Mouse (Mus musculus) hindbrain, embryonic 11.5 days (tissue): ENCODE data around the gene Krt88. TPM values are rescaled to one million over a fixed set of nuclear protein-coding genes. Genes with fewer than 3 reads are reported as not detected.

Experiments
- ATAC-seq: fragments of 200-750 bp; cut with Nextera tagmentation; 2 replicates; pipeline ENCODE4 v1.8.0; 2017; ENCODE audit warnings: mild to moderate bottlenecking, moderate TSS enrichment, moderate library complexity; ENCODE audit not compliant: low FRiP score
- DNase-seq: peaks from one replicate; pipeline ENCODE4 v3.0.0-alpha.2; 2015; ENCODE audit warnings: low spot score
- H3K27ac ChIP-seq: fragments of 300-500 bp; sonication (generic); 2 replicates; pipeline ENCODE4 v1.5.1; 2014; ENCODE audit warnings: mild to moderate bottlenecking, low read depth, low read length
- H3K27me3 ChIP-seq: fragments of 300-500 bp; sonication (generic); 2 replicates; pipeline ENCODE4 v1.6.1; 2014; ENCODE audit warnings: mild to moderate bottlenecking, low read length, moderate library complexity, mixed read lengths; ENCODE audit not compliant: control insufficient read depth, insufficient read depth
- H3K36me3 ChIP-seq: fragments of 300-500 bp; sonication (generic); 2 replicates; pipeline ENCODE4 v1.6.1; 2014; ENCODE audit warnings: mild to moderate bottlenecking, low read length, moderate library complexity, mixed read lengths; ENCODE audit not compliant: control insufficient read depth, insufficient read depth
- H3K4me1 ChIP-seq: fragments of 300-500 bp; sonication (generic); replicated peaks from 2 replicates; pipeline ENCODE4 v1.6.1; 2014; ENCODE audit warnings: low read length, mixed read lengths; ENCODE audit not compliant: control insufficient read depth, insufficient read depth
- H3K4me2 ChIP-seq: fragments of 300-500 bp; sonication (generic); replicated peaks from 2 replicates; pipeline ENCODE4 v1.6.1; 2014; ENCODE audit warnings: mild to moderate bottlenecking, low read depth, low read length
- H3K4me3 ChIP-seq: fragments of 300-500 bp; sonication (generic); 2 replicates; pipeline ENCODE4 v1.5.1; 2014; ENCODE audit warnings: low read depth, low read length
- H3K9ac ChIP-seq: fragments of 300-500 bp; sonication (generic); 2 replicates; pipeline ENCODE4 v1.6.1; 2014; ENCODE audit warnings: low read depth, low read length
- H3K9me3 ChIP-seq: fragments of 300-500 bp; sonication (generic); 2 replicates; pipeline ENCODE4 v1.6.1; 2016; ENCODE audit warnings: low read length; ENCODE audit not compliant: control insufficient read depth
- WGBS: fragments of 180-500 bp; shearing (Covaris S2); extraction: QIAGEN DNeasy Blood & Tissue Kit; methylation state at CpG from one replicate; pipeline ENCODE4 v1.1.7; 2014; 5-methylcytosine and 5-hydroxymethylcytosine counted together
- polyA plus RNA-seq: library from polyadenylated mRNA; unstranded; fragments of >200 nt; fragmentation: Nextera tagmentation; extraction: Ambion mirVana; gene quantifications from 2 replicates; pipeline ENCODE4 v1.2.1, GENCODE M21; 2014

The Krt88 gene
- polyA plus RNA-seq, 1 experiment from 2014 or later = not detected

DNA sequence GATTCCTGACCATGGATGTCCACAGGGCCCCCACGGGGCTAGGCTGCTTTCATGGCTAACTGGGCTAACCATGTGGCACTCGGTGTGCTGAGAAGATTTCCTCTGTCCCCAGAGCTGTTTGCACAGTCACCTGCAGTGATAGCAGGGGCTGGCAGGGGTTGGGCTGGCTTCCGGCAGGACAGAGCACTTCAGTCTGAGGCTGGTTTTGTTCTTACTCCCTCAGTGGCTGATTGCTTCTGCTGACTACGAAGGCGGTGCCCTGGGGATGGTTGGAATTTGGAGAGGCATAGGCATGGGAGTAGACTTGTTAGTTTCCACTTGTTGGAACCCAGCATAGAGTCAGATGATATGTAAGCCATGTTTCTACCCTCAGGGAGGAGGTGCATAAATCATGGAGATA, 22.6 kb upstream of the Krt88 start:
- no peaks in the 10 kb centered on the region for H3K36me3 ChIP-seq
- H3K9ac ChIP-seq = no peak overlapping the region
- H3K4me2 ChIP-seq = no peak overlapping the region
- H3K4me3 ChIP-seq = no peak overlapping the region
- 17% methylated on average over 5 of the region's 5 CpGs for WGBS
- no peak overlapping the region for H3K27ac ChIP-seq
- ATAC-seq (no peak), DNase-seq (no peak)
- no peaks in the 10 kb centered on the region for H3K27me3 ChIP-seq
- no peaks in the 10 kb centered on the region for H3K4me1 ChIP-seq
- no peaks in the 10 kb centered on the region for H3K9me3 ChIP-seq

DNA sequence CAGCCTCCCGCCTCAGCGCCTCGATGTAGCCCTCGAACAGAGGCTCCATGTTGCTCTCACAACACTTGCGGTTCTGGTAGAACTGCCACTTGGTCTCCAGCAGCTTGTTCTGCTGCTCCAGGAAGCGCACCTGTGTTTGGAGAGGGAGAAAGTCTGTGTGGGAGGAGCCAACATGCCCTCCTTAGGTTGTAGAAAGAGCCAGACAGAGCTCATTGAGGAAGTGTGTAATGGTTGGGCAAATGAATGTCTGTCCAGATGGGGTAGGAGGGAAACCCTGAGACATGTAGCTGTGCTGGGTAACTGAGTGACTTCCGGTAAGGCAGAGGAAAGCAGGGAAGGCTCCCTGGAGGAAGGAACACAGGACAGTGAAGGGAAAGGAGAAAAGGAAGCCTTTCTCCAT, 10.9 kb upstream of the Krt88 start:
- WGBS = 88% methylated on average over 7 of the region's 7 CpGs
- H3K27me3 ChIP-seq = peaks cover 19% of the 10 kb centered on the region

DNA sequence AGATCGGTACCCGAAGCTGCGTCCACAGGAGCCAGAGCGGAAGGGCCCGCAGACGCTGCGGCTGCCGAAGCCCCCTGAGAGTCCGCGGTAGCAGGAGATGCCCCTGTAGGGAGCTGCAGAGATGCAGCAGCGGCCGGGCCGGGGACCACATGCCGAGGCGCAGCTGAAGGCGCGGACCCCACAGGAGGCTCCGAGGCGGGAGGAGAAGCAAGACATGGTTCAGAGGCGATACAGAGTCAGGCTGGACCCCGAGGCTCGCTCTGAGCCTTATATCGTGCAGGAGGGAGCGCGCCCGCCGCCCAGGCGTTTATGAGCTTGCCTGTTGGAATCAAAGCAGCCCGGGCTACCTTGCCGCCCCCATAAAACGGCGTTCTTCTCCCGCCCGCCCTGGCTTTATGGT, 9.0 kb upstream of the Krt88 start, which contains the start of gene Krt87:
Krt87 (minus strand) TSS at position 250 of the 400 bp plus-strand sequence.
- Histone ChIP-seq H3K4me2 (peak within 1 kb of the TSS; percentile 58), H3K36me3 (no peaks in the 10 kb centered on the region), H3K9ac (peak within 1 kb of the TSS; percentile 44), H3K9me3 (no peaks in the 10 kb centered on the region), H3K4me3 (peak within 1 kb of the TSS; percentile 27), H3K27me3 (peaks cover 19% of the 10 kb centered on the region), H3K4me1 (0 out of 2 replicates have a peak, but pooled peaks cover 4% of the 10 kb centered on the region), H3K27ac (no peak within 1 kb of the TSS)
- ATAC-seq (no peak), DNase-seq (peak; percentile 41)
- 3% methylated on average over 34 of the region's 34 CpGs for WGBS

More for the DNA sequence above, 10.9 kb upstream of the Krt88 start:
- DNase-seq = no peak
- Histone ChIP-seq H3K4me2 (no peak overlapping the region), H3K4me3 (no peak overlapping the region), H3K9me3 (no peaks in the 10 kb centered on the region), H3K27ac (no peak overlapping the region), H3K4me1 (0 out of 2 replicates have a peak, but pooled peaks cover 4% of the 10 kb centered on the region), H3K9ac (no peak overlapping the region), H3K36me3 (no peaks in the 10 kb centered on the region)
- no peak for ATAC-seq

DNA sequence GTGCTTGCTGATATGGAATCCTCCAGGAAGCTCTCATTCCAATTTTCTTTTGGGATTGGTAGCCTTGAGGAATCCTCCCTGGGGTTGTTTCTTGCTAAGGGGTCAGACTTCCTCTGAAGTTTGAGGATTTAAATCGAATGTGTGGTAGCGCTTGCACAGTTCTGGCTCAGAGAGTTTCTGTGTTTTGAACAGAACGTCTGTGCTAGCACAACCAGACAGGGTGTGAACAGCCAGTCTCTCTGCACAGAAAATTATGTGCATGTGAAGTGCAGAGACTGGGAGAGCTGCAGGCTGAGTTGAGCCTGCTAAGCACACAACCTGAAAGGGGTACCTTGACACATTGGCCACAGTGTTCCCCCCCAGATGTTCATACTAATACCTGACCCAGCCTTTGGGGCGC, 6.7 kb upstream of the Krt88 start:
- no peak overlapping the region for H3K9ac ChIP-seq
- no peak overlapping the region for H3K4me2 ChIP-seq
- H3K36me3 ChIP-seq = no peaks in the 10 kb centered on the region
- H3K27me3 ChIP-seq = peaks cover 19% of the 10 kb centered on the region
- H3K4me3 ChIP-seq = no peak overlapping the region
- no peak for ATAC-seq
- 85% methylated on average over 4 of the region's 4 CpGs for WGBS
- H3K9me3 ChIP-seq = no peaks in the 10 kb centered on the region
- no peak overlapping the region for H3K27ac ChIP-seq
- DNase-seq = no peak
- H3K4me1 ChIP-seq = 0 out of 2 replicates have a peak, but pooled peaks cover 4% of the 10 kb centered on the region

DNA sequence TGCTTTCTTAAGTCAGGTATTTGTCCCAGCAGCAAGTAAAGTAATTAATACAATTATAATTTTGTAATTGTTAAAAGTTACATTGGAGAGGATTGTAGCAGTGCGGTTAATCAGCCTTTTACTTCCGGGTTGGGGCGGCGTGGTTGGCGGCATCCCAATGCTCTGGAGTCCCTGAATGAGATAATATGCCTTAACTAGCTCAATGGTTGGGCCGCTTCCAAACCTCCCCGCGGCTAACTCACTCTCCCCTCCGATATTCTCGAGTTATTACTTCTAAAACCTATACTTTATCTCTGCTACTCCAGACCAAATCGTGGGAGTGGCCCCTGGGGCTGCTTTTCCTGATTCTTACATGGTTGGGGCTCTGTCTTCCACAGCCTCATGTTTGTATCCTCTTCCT, 972 bp upstream of the Krt88 start:
- Histone ChIP-seq H3K4me3 (no peak overlapping the region), H3K9ac (no peak overlapping the region), H3K4me1 (no peaks in the 10 kb centered on the region), H3K27ac (no peak overlapping the region), H3K36me3 (no peaks in the 10 kb centered on the region), H3K27me3 (no peaks in the 10 kb centered on the region), H3K9me3 (no peaks in the 10 kb centered on the region), H3K4me2 (no peak overlapping the region)
- 81% methylated on average over 11 of the region's 11 CpGs for WGBS
- ATAC-seq = no peak
- DNase-seq = no peak

DNA sequence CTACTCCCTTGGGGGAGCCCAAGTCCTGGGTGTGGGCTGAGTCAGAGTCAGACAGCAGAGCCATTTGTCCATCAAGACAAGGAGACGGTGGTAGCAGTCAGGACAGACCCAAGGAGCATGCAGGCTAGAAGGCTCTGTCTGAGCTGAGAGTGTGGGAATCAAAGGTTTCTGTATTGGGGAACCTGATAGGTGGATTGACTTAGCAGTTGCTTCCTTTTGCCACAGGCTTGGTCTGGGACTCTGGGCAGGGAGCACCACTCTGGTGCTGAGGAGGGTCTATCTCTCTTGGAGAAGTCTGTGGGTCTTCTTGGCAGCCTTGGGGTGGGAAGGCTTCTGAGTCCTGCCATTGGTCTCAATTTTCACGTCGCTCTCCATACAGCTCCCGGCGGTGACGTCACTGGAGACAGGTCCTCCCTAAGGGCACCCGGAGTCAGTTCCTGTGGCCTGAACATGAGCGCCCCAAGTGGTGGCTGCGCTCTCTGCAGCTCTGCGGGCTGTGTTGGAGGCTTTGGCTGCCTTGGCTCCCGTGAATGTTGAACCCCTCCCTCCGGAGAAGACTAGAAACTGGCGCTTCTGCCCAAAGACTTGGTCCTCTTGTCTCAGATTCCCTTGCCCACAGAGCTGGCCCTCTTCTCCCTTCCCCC, 5.7 kb downstream of the Krt88 start:
- 0 out of 2 replicates have a peak, but pooled peaks cover under 1% of the 10 kb centered on the region for H3K4me1 ChIP-seq
- no peak overlapping the region for H3K9ac ChIP-seq
- no peaks in the 10 kb centered on the region; the same call in 1 of the 2 replicates for H3K9me3 ChIP-seq
- no peak overlapping the region for H3K27ac ChIP-seq
- no peak overlapping the region for H3K4me3 ChIP-seq
- no peaks in the 10 kb centered on the region for H3K36me3 ChIP-seq
- ATAC-seq (0 out of 2 replicates have a peak, but pooled peaks have one; percentile 47), DNase-seq (peak; percentile 89)
- no peaks in the 10 kb centered on the region for H3K27me3 ChIP-seq
- 0 out of 2 replicates have a peak overlapping the region, but pooled peaks have one; percentile 13 for H3K4me2 ChIP-seq
- 8% methylated on average over 13 of the region's 13 CpGs for WGBS

DNA sequence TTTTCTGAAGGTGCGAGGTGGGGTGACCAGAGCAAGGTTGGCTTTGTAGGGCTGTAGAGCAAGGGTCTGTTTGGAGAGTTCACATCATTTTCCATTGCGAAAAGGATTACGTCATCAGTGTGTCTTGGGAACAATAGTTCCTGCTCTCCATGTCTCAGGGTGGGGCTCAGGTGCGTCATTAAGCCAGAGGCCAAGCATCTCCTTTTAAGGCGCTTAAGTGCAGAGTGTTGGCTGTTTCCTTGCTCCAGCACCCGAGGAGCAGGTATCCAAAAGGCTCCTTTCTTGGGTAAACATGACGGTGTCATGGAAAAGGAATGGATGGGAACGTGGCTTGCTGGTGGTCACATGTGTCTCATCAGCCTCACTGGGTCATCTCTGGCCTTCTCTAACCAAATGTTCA, 7.2 kb downstream of the Krt88 start:
- ATAC-seq = no peak
- 92% methylated on average over 8 of the region's 8 CpGs for WGBS

DNA sequence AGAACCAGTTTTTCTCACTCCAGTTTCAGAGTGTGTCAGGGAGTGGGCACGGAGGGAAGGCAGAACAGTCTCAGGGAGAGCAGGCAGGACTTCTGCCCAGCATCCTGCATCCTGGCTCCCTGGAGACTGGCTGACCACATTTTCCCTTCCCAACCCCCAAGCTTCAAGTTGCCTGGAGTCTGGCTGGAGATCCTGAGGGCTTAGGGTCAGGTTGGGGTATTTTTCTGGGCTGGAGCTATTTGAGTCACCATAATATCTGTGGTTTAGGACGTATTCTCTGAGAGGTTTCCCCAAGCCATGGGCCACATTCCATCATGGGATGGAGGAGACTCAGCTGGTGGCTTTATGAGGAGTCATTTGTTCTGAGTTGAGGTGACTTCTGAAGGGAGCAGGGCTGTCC, 7.7 kb downstream of the Krt88 start:
- WGBS = 92% methylated on average over 2 of the region's 2 CpGs
- DNase-seq = no peak
- ATAC-seq = no peak
- H3K27me3 ChIP-seq = no peaks in the 10 kb centered on the region
- no peaks in the 10 kb centered on the region; the same call in 1 of the 2 replicates for H3K9me3 ChIP-seq
- H3K4me3 ChIP-seq = no peak overlapping the region
- no peaks in the 10 kb centered on the region for H3K36me3 ChIP-seq
- no peak overlapping the region for H3K4me2 ChIP-seq
- H3K9ac ChIP-seq = no peak overlapping the region
- H3K27ac ChIP-seq = no peak overlapping the region
- H3K4me1 ChIP-seq = 0 out of 2 replicates have a peak, but pooled peaks cover 3% of the 10 kb centered on the region

More for the DNA sequence above, 7.2 kb downstream of the Krt88 start:
- Histone ChIP-seq H3K4me1 (0 out of 2 replicates have a peak, but pooled peaks cover 3% of the 10 kb centered on the region), H3K9me3 (no peaks in the 10 kb centered on the region; the same call in 1 of the 2 replicates), H3K27ac (no peak overlapping the region), H3K27me3 (no peaks in the 10 kb centered on the region), H3K4me3 (no peak overlapping the region), H3K9ac (no peak overlapping the region), H3K36me3 (no peaks in the 10 kb centered on the region), H3K4me2 (no peak overlapping the region)
- no peak for DNase-seq

DNA sequence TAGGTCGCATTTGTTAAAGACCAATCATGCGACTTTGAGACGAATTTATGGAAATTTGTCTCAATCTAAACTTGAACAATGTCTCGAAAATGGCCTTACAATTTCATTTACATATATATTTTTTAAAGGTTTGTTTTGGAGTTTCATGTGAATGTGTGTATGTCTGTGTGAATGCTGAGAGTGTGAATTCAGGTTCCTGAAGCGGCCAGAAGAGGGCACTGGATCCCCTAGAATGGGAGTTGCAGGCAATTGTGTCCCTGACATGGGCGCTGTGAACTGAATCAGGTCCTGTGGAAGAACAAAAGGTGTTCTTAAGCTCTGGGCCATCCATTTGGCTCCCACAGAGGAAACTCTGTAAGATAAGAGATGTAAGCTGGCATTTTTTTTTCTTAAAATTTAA, 8.3 kb downstream of the Krt88 start:
- no peak overlapping the region for H3K4me3 ChIP-seq
- no peak for DNase-seq
- H3K36me3 ChIP-seq = no peaks in the 10 kb centered on the region
- no peak overlapping the region for H3K4me2 ChIP-seq
- H3K27ac ChIP-seq = no peak overlapping the region
- 87% methylated on average over 6 of the region's 6 CpGs for WGBS
- H3K9ac ChIP-seq = no peak overlapping the region
- H3K9me3 ChIP-seq = no peaks in the 10 kb centered on the region; the same call in 1 of the 2 replicates
- H3K27me3 ChIP-seq = no peaks in the 10 kb centered on the region
- 0 out of 2 replicates have a peak, but pooled peaks cover 3% of the 10 kb centered on the region for H3K4me1 ChIP-seq
- no peak for ATAC-seq
